Mouse (Mus musculus) intestine, embryonic 14.5 days (tissue): Measurements from ENCODE around the gene Ubtd2. TPM values are rescaled to one million over a fixed set of nuclear protein-coding genes. Genes with fewer than 3 reads are reported as not detected.

Experiments used
- ATAC-seq: fragments of 200-750 bp; cut with Nextera tagmentation; replicated peaks from 2 replicates; pipeline ENCODE4 v1.8.0; 2017; ENCODE audit warnings: low read depth, moderate number of reproducible peaks, moderate TSS enrichment, moderate library complexity; ENCODE audit not compliant: low FRiP score, low TSS enrichment
- DNase-seq: peaks from one replicate; pipeline ENCODE4 v3.0.0-alpha.2; 2018; ENCODE audit warnings: low spot score
- H3K27ac ChIP-seq: fragments of 300-500 bp; sonication (generic); 2 replicates; pipeline ENCODE4 v1.5.1; 2014; ENCODE audit warnings: low read depth, mild to moderate bottlenecking, control low read depth
- H3K27me3 ChIP-seq: fragments of 300-500 bp; sonication (generic); replicated peaks from 2 replicates; pipeline ENCODE4 v1.6.1; 2014; ENCODE audit warnings: low read length, control low read depth; ENCODE audit not compliant: control insufficient read depth, insufficient read depth
- H3K36me3 ChIP-seq: fragments of 300-500 bp; sonication (generic); 2 replicates; pipeline ENCODE4 v1.6.1; 2014; ENCODE audit warnings: low read length, control low read depth; ENCODE audit not compliant: control insufficient read depth, insufficient read depth
- H3K4me1 ChIP-seq: fragments of 300-500 bp; sonication (generic); replicated peaks from 2 replicates; pipeline ENCODE4 v1.6.1; 2014; ENCODE audit warnings: low read length, control low read depth, mixed read lengths; ENCODE audit not compliant: control insufficient read depth, insufficient read depth
- H3K4me2 ChIP-seq: fragments of 300-500 bp; sonication (generic); 2 replicates; pipeline ENCODE4 v1.6.1; 2014; ENCODE audit warnings: low read length
- H3K4me3 ChIP-seq: fragments of 300-500 bp; sonication (generic); 2 replicates; pipeline ENCODE4 v1.5.1; 2014; ENCODE audit warnings: low read depth, low read length, control low read depth, mixed read lengths
- H3K9ac ChIP-seq: fragments of 300-500 bp; sonication (generic); 2 replicates; pipeline ENCODE4 v1.6.1; 2014; ENCODE audit warnings: mild to moderate bottlenecking, low read length
- H3K9me3 ChIP-seq: fragments of 300-500 bp; sonication (generic); 2 replicates; pipeline ENCODE4 v1.6.1; 2016; ENCODE audit warnings: low read length, control low read depth; ENCODE audit not compliant: control insufficient read depth
- WGBS: fragments of 180-500 bp; shearing (Covaris S2); extraction: QIAGEN DNeasy Blood & Tissue Kit; methylation state at CpG from one replicate; pipeline ENCODE4 v1.1.7; 2014; 5-methylcytosine and 5-hydroxymethylcytosine counted together
- polyA plus RNA-seq: library from polyadenylated mRNA; unstranded; fragments of >200 nt; fragmentation: Nextera tagmentation; extraction: Ambion mirVana; gene quantifications from 2 replicates; pipeline ENCODE4 v1.2.1, GENCODE M21; 2014

Gene Ubtd2
- polyA plus RNA-seq, 1 experiment from 2014 or later: 48.6 TPM

- no peak for DNase-seq
- no peaks in the 10 kb centered on the region for H3K9me3 ChIP-seq
These were observed 102.9 kb downstream of the Ubtd2 start for GRCm38 (mm10) chr11:32558026-32558425.

GRCm38 (mm10) chr11:32558677-32559076 is 103.5 kb downstream of the Ubtd2 start:
- Histone ChIP-seq H3K4me2 (no peak overlapping the region), H3K27ac (no peak overlapping the region), H3K9me3 (no peaks in the 10 kb centered on the region), H3K27me3 (no peaks in the 10 kb centered on the region), H3K4me1 (peaks cover 12% of the 10 kb centered on the region; the same call in 1 of the 2 replicates), H3K36me3 (no peaks in the 10 kb centered on the region), H3K4me3 (no peak overlapping the region), H3K9ac (no peak overlapping the region)
- ATAC-seq: no peak
- 28% methylated on average over 8 of the region's 8 CpGs for WGBS
- DNase-seq: no peak

More at GRCm38 (mm10) chr11:32558026-32558425, 102.9 kb downstream of the Ubtd2 start:
- Histone ChIP-seq H3K4me3 (no peak overlapping the region), H3K4me2 (no peak overlapping the region), H3K9ac (no peak overlapping the region), H3K27me3 (no peaks in the 10 kb centered on the region), H3K4me1 (peaks cover 14% of the 10 kb centered on the region), H3K27ac (no peak overlapping the region), H3K36me3 (no peaks in the 10 kb centered on the region)
- WGBS: 96% methylated on average over 4 of the region's 4 CpGs
- ATAC-seq: no peak

- Histone ChIP-seq H3K9ac (no peak overlapping the region), H3K27me3 (no peaks in the 10 kb centered on the region), H3K36me3 (no peaks in the 10 kb centered on the region), H3K9me3 (no peaks in the 10 kb centered on the region), H3K4me1 (peaks cover 10% of the 10 kb centered on the region; the same call in 1 of the 2 replicates), H3K4me2 (no peak overlapping the region), H3K4me3 (no peak overlapping the region), H3K27ac (no peak overlapping the region)
- ATAC-seq (no peak), DNase-seq (no peak)
- WGBS: 84% methylated on average over 12 of the region's 12 CpGs
These were observed 105.0 kb downstream of the Ubtd2 start for GRCm38 (mm10) chr11:32560015-32560770.

- WGBS: 83% methylated on average over 10 of the region's 10 CpGs
- no peak for ATAC-seq
These were observed 106.5 kb downstream of the Ubtd2 start for GRCm38 (mm10) chr11:32561465-32562355.

GRCm38 (mm10) chr11:32562706-32563105 is 107.5 kb downstream of the Ubtd2 start:
- Histone ChIP-seq H3K9me3 (no peaks in the 10 kb centered on the region), H3K36me3 (no peaks in the 10 kb centered on the region), H3K27ac (no peak overlapping the region), H3K27me3 (no peaks in the 10 kb centered on the region), H3K9ac (no peak overlapping the region), H3K4me1 (peaks cover 20% of the 10 kb centered on the region; the same call in 1 of the 2 replicates), H3K4me2 (no peak overlapping the region), H3K4me3 (no peak overlapping the region)
- no peak for DNase-seq
- WGBS: 83% methylated on average over 5 of the region's 5 CpGs
- no peak for ATAC-seq

More at GRCm38 (mm10) chr11:32561465-32562355, 106.5 kb downstream of the Ubtd2 start:
- no peak overlapping the region for H3K27ac ChIP-seq
- no peaks in the 10 kb centered on the region for H3K9me3 ChIP-seq
- H3K9ac ChIP-seq: no peak overlapping the region
- no peak for DNase-seq
- H3K4me1 ChIP-seq: peaks cover 14% of the 10 kb centered on the region; the same call in 1 of the 2 replicates
- no peaks in the 10 kb centered on the region for H3K36me3 ChIP-seq
- no peak overlapping the region for H3K4me2 ChIP-seq
- H3K27me3 ChIP-seq: no peaks in the 10 kb centered on the region
- H3K4me3 ChIP-seq: no peak overlapping the region

- no peaks in the 10 kb centered on the region for H3K36me3 ChIP-seq
- H3K9me3 ChIP-seq: no peaks in the 10 kb centered on the region
- H3K27me3 ChIP-seq: no peaks in the 10 kb centered on the region
- H3K9ac ChIP-seq: no peak overlapping the region
- ATAC-seq (no peak), DNase-seq (no peak)
- H3K27ac ChIP-seq: no peak overlapping the region
- no peak overlapping the region for H3K4me3 ChIP-seq
- 48% methylated on average over 3 of the region's 3 CpGs for WGBS
- H3K4me2 ChIP-seq: no peak overlapping the region
- peaks cover 17% of the 10 kb centered on the region; the same call in 1 of the 2 replicates for H3K4me1 ChIP-seq
These were observed 108.5 kb downstream of the Ubtd2 start for GRCm38 (mm10) chr11:32563660-32564059.

GRCm38 (mm10) chr11:32564629-32565028 is 109.5 kb downstream of the Ubtd2 start:
- Histone ChIP-seq H3K4me1 (peaks cover 15% of the 10 kb centered on the region; the same call in 1 of the 2 replicates), H3K27me3 (no peaks in the 10 kb centered on the region), H3K36me3 (no peaks in the 10 kb centered on the region), H3K9ac (no peak overlapping the region), H3K4me3 (no peak overlapping the region), H3K27ac (peak overlapping the region; percentile 29; the same call in 1 of the 2 replicates), H3K4me2 (no peak overlapping the region), H3K9me3 (no peaks in the 10 kb centered on the region)
- 52% methylated on average over 4 of the region's 4 CpGs for WGBS
- ATAC-seq (no peak), DNase-seq (no peak)

GRCm38 (mm10) chr11:32565088-32565487 is 109.9 kb downstream of the Ubtd2 start:
- peak; percentile 51; the same call in 1 of the 2 replicates for ATAC-seq

More at GRCm38 (mm10) chr11:32565088-32565487, 109.9 kb downstream of the Ubtd2 start:
- H3K36me3 ChIP-seq: no peaks in the 10 kb centered on the region
- no peak overlapping the region for H3K4me3 ChIP-seq
- peak overlapping the region; percentile 29; the same call in 1 of the 2 replicates for H3K27ac ChIP-seq
- H3K4me2 ChIP-seq: no peak overlapping the region
- no peaks in the 10 kb centered on the region for H3K27me3 ChIP-seq
- H3K9ac ChIP-seq: no peak overlapping the region
- WGBS: 47% methylated on average over 8 of the region's 8 CpGs
- peaks cover 15% of the 10 kb centered on the region; the same call in 1 of the 2 replicates for H3K4me1 ChIP-seq
- no peaks in the 10 kb centered on the region for H3K9me3 ChIP-seq
- DNase-seq: no peak
